Mouse (Mus musculus) liver, embryonic 11.5 days (tissue): ENCODE results near the gene Nebl. TPM values are rescaled to one million over a fixed set of nuclear protein-coding genes. Genes with fewer than 3 reads are reported as not detected.

Experiments
- ATAC-seq: fragments of 200-750 bp; cut with Nextera tagmentation; replicated peaks from 2 replicates; pipeline ENCODE4 v1.8.0; 2017; ENCODE audit warnings: moderate number of reproducible peaks, mild to moderate bottlenecking, moderate TSS enrichment, moderate library complexity; ENCODE audit not compliant: low FRiP score
- DNase-seq: peaks from one replicate; pipeline ENCODE4 v3.0.0-alpha.2; 2017; ENCODE audit warnings: low spot score
- H3K27ac ChIP-seq: fragments of 300-500 bp; sonication (generic); 2 replicates; pipeline ENCODE4 v1.5.1; 2014; ENCODE audit warnings: mild to moderate bottlenecking, low read depth, low read length, control low read depth
- H3K27me3 ChIP-seq: fragments of 300-500 bp; sonication (generic); replicated peaks from 2 replicates; pipeline ENCODE4 v1.6.1; 2014; ENCODE audit warnings: low read length, mixed read lengths; ENCODE audit not compliant: control insufficient read depth, insufficient read depth
- H3K36me3 ChIP-seq: fragments of 300-500 bp; sonication (generic); 2 replicates; pipeline ENCODE4 v1.6.1; 2014; ENCODE audit warnings: mild to moderate bottlenecking, low read length, moderate library complexity, mixed read lengths; ENCODE audit not compliant: control insufficient read depth, insufficient read depth
- H3K4me1 ChIP-seq: fragments of 300-500 bp; sonication (generic); replicated peaks from 2 replicates; pipeline ENCODE4 v1.6.1; 2014; ENCODE audit warnings: low read length, mixed read lengths; ENCODE audit not compliant: control insufficient read depth, insufficient read depth
- H3K4me2 ChIP-seq: fragments of 300-500 bp; sonication (generic); 2 replicates; pipeline ENCODE4 v1.6.1; 2014; ENCODE audit warnings: mild to moderate bottlenecking, control low read depth, moderate library complexity
- H3K4me3 ChIP-seq: fragments of 300-500 bp; sonication (generic); 2 replicates; pipeline ENCODE4 v1.5.1; 2014; ENCODE audit warnings: low read depth, low read length, control low read depth
- H3K9ac ChIP-seq: fragments of 300-500 bp; sonication (generic); 2 replicates; pipeline ENCODE4 v1.6.1; 2014; ENCODE audit warnings: low read depth, low read length, control low read depth
- H3K9me3 ChIP-seq: fragments of 300-500 bp; sonication (generic); 2 replicates; pipeline ENCODE4 v1.6.1; 2016; ENCODE audit warnings: low read length, inconsistent platforms, mixed read lengths; ENCODE audit not compliant: control insufficient read depth
- WGBS: fragments of 180-500 bp; shearing (Covaris S2); extraction: QIAGEN DNeasy Blood & Tissue Kit; methylation state at CpG from one replicate; pipeline ENCODE4 v1.1.7; 2014; 5-methylcytosine and 5-hydroxymethylcytosine counted together
- polyA plus RNA-seq: library from polyadenylated mRNA; unstranded; fragments of >200 nt; fragmentation: Nextera tagmentation; extraction: Ambion mirVana; gene quantifications from 2 replicates; pipeline ENCODE4 v1.2.1, GENCODE M21; 2014

The Nebl gene
- 1.7 and 3.1 TPM in 2 replicates for polyA plus RNA-seq

GRCm38 (mm10) chr2:17730957-17731830 is at the start of gene Nebl:
Nebl (minus strand) TSS chr2:17731464.
- Histone ChIP-seq H3K36me3 (no peaks in the 10 kb centered on the region), H3K4me3 (peak within 1 kb of the TSS; percentile 55), H3K4me2 (peak within 1 kb of the TSS; percentile 90), H3K27ac (no peak within 1 kb of the TSS), H3K9me3 (no peaks in the 10 kb centered on the region), H3K9ac (no peak within 1 kb of the TSS), H3K27me3 (peaks cover 45% of the 10 kb centered on the region), H3K4me1 (peaks cover 3% of the 10 kb centered on the region)
- DNase-seq (peak; percentile 57), ATAC-seq (peak; percentile 51; the same call in 1 of the 2 replicates)
- 2% methylated on average over 56 of the region's 59 CpGs for WGBS

GRCm38 (mm10) chr2:17770246-17770825 is 39.1 kb upstream of the Nebl start:
- 78% methylated on average over 4 of the region's 4 CpGs for WGBS
- H3K9ac ChIP-seq: no peak overlapping the region
- no peaks in the 10 kb centered on the region for H3K4me1 ChIP-seq
- no peaks in the 10 kb centered on the region for H3K36me3 ChIP-seq
- DNase-seq (no peak), ATAC-seq (no peak)
- H3K4me3 ChIP-seq: no peak overlapping the region
- H3K4me2 ChIP-seq: no peak overlapping the region
- H3K27ac ChIP-seq: no peak overlapping the region
- no peaks in the 10 kb centered on the region for H3K9me3 ChIP-seq
- no peaks in the 10 kb centered on the region for H3K27me3 ChIP-seq

GRCm38 (mm10) chr2:17769242-17769755 is 38.0 kb upstream of the Nebl start:
- no peaks in the 10 kb centered on the region for H3K4me1 ChIP-seq
- no peaks in the 10 kb centered on the region for H3K9me3 ChIP-seq
- H3K4me3 ChIP-seq: no peak overlapping the region
- no peak for ATAC-seq
- H3K36me3 ChIP-seq: no peaks in the 10 kb centered on the region
- no peaks in the 10 kb centered on the region for H3K27me3 ChIP-seq
- no peak overlapping the region for H3K9ac ChIP-seq
- no peak overlapping the region for H3K4me2 ChIP-seq
- 70% methylated on average over 5 of the region's 5 CpGs for WGBS
- no peak overlapping the region for H3K27ac ChIP-seq
- no peak for DNase-seq

- 65% methylated on average over 4 of the region's 4 CpGs for WGBS
Measured at GRCm38 (mm10) chr2:17756271-17756670, 25.0 kb upstream of the Nebl start.

GRCm38 (mm10) chr2:17742051-17742763 is 10.9 kb upstream of the Nebl start:
- H3K4me2 ChIP-seq: peak overlapping the region; percentile 61
- H3K9ac ChIP-seq: no peak overlapping the region
- no peaks in the 10 kb centered on the region for H3K27me3 ChIP-seq
- ATAC-seq (peak; percentile 34; the same call in 1 of the 2 replicates), DNase-seq (peak; percentile 34)
- H3K36me3 ChIP-seq: no peaks in the 10 kb centered on the region
- WGBS: 3% methylated on average over 11 of the region's 11 CpGs
- H3K4me1 ChIP-seq: peaks cover 6% of the 10 kb centered on the region
- no peak overlapping the region for H3K27ac ChIP-seq
- peak overlapping the region; percentile 5 for H3K4me3 ChIP-seq
- no peaks in the 10 kb centered on the region for H3K9me3 ChIP-seq

More at GRCm38 (mm10) chr2:17756271-17756670, 25.0 kb upstream of the Nebl start:
- no peak overlapping the region for H3K9ac ChIP-seq
- DNase-seq (no peak), ATAC-seq (no peak)
- no peak overlapping the region for H3K27ac ChIP-seq
- H3K4me2 ChIP-seq: no peak overlapping the region
- no peaks in the 10 kb centered on the region for H3K36me3 ChIP-seq
- H3K4me1 ChIP-seq: no peaks in the 10 kb centered on the region
- H3K9me3 ChIP-seq: no peaks in the 10 kb centered on the region
- H3K27me3 ChIP-seq: no peaks in the 10 kb centered on the region
- H3K4me3 ChIP-seq: no peak overlapping the region

- H3K4me3 ChIP-seq: peak overlapping the region; percentile 5
- H3K4me2 ChIP-seq: peak overlapping the region; percentile 61
- no peak; the same call in 1 of the 2 replicates for ATAC-seq
- no peak overlapping the region for H3K9ac ChIP-seq
- H3K36me3 ChIP-seq: no peaks in the 10 kb centered on the region
- WGBS: 2% methylated on average over 16 of the region's 16 CpGs
- H3K27ac ChIP-seq: no peak overlapping the region
- peaks cover 6% of the 10 kb centered on the region for H3K4me1 ChIP-seq
- H3K9me3 ChIP-seq: no peaks in the 10 kb centered on the region
- DNase-seq: peak; percentile 33
- no peaks in the 10 kb centered on the region for H3K27me3 ChIP-seq
Measured at GRCm38 (mm10) chr2:17741555-17741954, 10.3 kb upstream of the Nebl start.

GRCm38 (mm10) chr2:17740454-17740853 is 9.2 kb upstream of the Nebl start:
- Histone ChIP-seq H3K36me3 (no peaks in the 10 kb centered on the region), H3K4me3 (no peak overlapping the region), H3K9ac (no peak overlapping the region), H3K9me3 (no peaks in the 10 kb centered on the region), H3K27me3 (no peaks in the 10 kb centered on the region), H3K4me2 (no peak overlapping the region), H3K27ac (no peak overlapping the region), H3K4me1 (peaks cover 6% of the 10 kb centered on the region)
- 63% methylated on average over 2 of the region's 2 CpGs for WGBS
- no peak for ATAC-seq
- no peak for DNase-seq

GRCm38 (mm10) chr2:17732210-17732609 is 946 bp upstream of the Nebl start:
- 27% methylated on average over 7 of the region's 7 CpGs for WGBS
- Histone ChIP-seq H3K9ac (no peak overlapping the region), H3K4me1 (peaks cover 3% of the 10 kb centered on the region), H3K4me3 (no peak overlapping the region), H3K27me3 (peaks cover 45% of the 10 kb centered on the region), H3K9me3 (no peaks in the 10 kb centered on the region), H3K27ac (no peak overlapping the region), H3K4me2 (no peak overlapping the region), H3K36me3 (no peaks in the 10 kb centered on the region)
- ATAC-seq (no peak), DNase-seq (no peak)
